ENCODE assay signal across 7 mouse cellular contexts in genomic region chr9:72807420-72808005, GRCm38 (mm10). TPM values are rescaled to one million over a fixed set of nuclear protein-coding genes. Genes with fewer than 3 reads are reported as not detected.
DNase-seq lines count a peak whose midpoint lies in the region; ATAC-seq and TF ChIP-seq lines count a peak whose summit lies in the region.

No protein-coding gene starts in this region.

- TF ChIP-seq CTCF in brain, embryonic 14.5 days (IDR thresholded peaks at IDR 0.05; ENCODE audit: borderline replicate concordance, extremely low read depth, insufficient read depth, insufficient read length), result no peak

- H3K9me3 ChIP-seq in forebrain, embryonic 12.5 days, result no peaks in the 10 kb centered on the region

- 0 out of 2 replicates have a peak, but pooled peaks have one; percentile 40 for TF ChIP-seq POLR2A in brain, embryonic 14.5 days (IDR thresholded peaks at IDR 0.05; ENCODE audit: borderline replicate concordance, extremely low read depth, insufficient read depth, insufficient read length, poor library complexity, severe bottlenecking)

- H3K9ac ChIP-seq in forebrain, embryonic 12.5 days, result peak overlapping the region; percentile 72

- H3K36me3 ChIP-seq in forebrain, embryonic 12.5 days (replicated peaks), result no peaks in the 10 kb centered on the region

- H3K4me2 ChIP-seq in forebrain, embryonic 12.5 days, result peak overlapping the region; percentile 97

- peak overlapping the region; percentile 77 for H3K27ac ChIP-seq in forebrain, embryonic 12.5 days

- peak; percentile 85 for DNase-seq in NIH3T3 (ENCODE audit: low read depth)
- peak; percentile 78 for DNase-seq in brain, embryonic 14.5 days (ENCODE audit: low read depth)
- peak; percentile 62 for DNase-seq in heart, postnatal 4 days
- DNase-seq in left cerebral cortex, adult 11 months (ENCODE audit: low spot score), result peak; percentile 23
- DNase-seq in lung, postnatal 4 days, result peak; percentile 55 to 74
- peak; percentile 8 to 13 for DNase-seq in spleen, postnatal 36 days (ENCODE audit: low spot score in 2 of 2)

- ATAC-seq in forebrain, embryonic 12.5 days (ENCODE audit: low FRiP score), result peak; percentile 79

- peaks cover 29% of the 10 kb centered on the region for H3K27me3 ChIP-seq in forebrain, embryonic 12.5 days

- WGBS in forebrain, embryonic 12.5 days, result under 1% methylated on average over 51 of the region's 52 CpGs

- peak overlapping the region; percentile 61 for H3K4me3 ChIP-seq in forebrain, embryonic 12.5 days (replicated peaks)

- H3K4me1 ChIP-seq in forebrain, embryonic 12.5 days, result peaks cover 33% of the 10 kb centered on the region

RNA-seq across cellular contexts. Expression of gene Prtg, which starts 0.8 kb away (rescaled TPM):
- 0.66 and 0.86 TPM in 2 replicates for polyA plus RNA-seq in brain, embryonic 14.5 days (2012; rRNA removed)
- polyA plus RNA-seq in forebrain, embryonic 12.5 days (2016; fragmentation: Nextera tagmentation; extraction: Ambion mirVana), result 1.7 and 2.7 TPM in 2 replicates
- under 1 TPM; 0.36 to 0.57 TPM for total RNA-seq in heart, postnatal 4 days (2021)

Comparison
In these comparisons a context has a peak if more than half of its experiments do, and no peak if none do; other contexts are left out.
1. Peak in every context shown above with its lines: DNase-seq, ATAC-seq, H3K4me3 ChIP-seq and H3K27ac ChIP-seq.
2. DNase-seq: peak in every context shown above with its lines; median percentile 85 in NIH3T3; 78 in brain, embryonic 14.5 days; 64 in lung, postnatal 4 days; 62 in heart, postnatal 4 days; 23 in left cerebral cortex, adult 11 months; 10 in spleen, postnatal 36 days.